Mouse (Mus musculus) C2C12 (cell line): ENCODE results near the gene Slain2. TPM values are rescaled to one million over a fixed set of nuclear protein-coding genes. Genes with fewer than 3 reads are reported as not detected.
"Not testable (repeated sequence)": the region's sequence is repeated elsewhere in the genome, so short reads cannot be mapped to it uniquely, and the experiment has no call there.

Source experiments
- H3K27me3 ChIP-seq: one replicate; pipeline ENCODE4 v1.6.1; 2011; ENCODE audit not compliant: control insufficient read depth, insufficient read depth, insufficient read length
- H3K36me3 ChIP-seq: one replicate; pipeline ENCODE4 v1.6.1; 2011; ENCODE audit not compliant: control insufficient read depth, insufficient read depth
- H3K4me3 ChIP-seq: one replicate; pipeline ENCODE4 v1.5.1; 2011; ENCODE audit warnings: mild to moderate bottlenecking, control low read depth; ENCODE audit not compliant: poor library complexity, insufficient read depth, severe bottlenecking
- H3K79me2 ChIP-seq: one replicate; pipeline ENCODE4 v1.6.1; 2011; ENCODE audit not compliant: control insufficient read depth, insufficient read depth
- H3K79me3 ChIP-seq: one replicate; pipeline ENCODE4 v1.6.1; 2011; ENCODE audit warnings: low read depth, control low read depth
- H3ac ChIP-seq: one replicate; pipeline ENCODE3; 2011; ENCODE audit warnings: low read depth; ENCODE audit not compliant: control insufficient read depth, insufficient read length
- CEBPB ChIP-seq: IDR thresholded peaks from one replicate; pipeline ENCODE4 v1.6.1; 2011; ENCODE audit warnings: low read depth, mild to moderate bottlenecking, control low read depth, moderate library complexity
- CTCF ChIP-seq: IDR thresholded peaks from one replicate; pipeline ENCODE4 v1.5.1; 2011; ENCODE audit not compliant: control insufficient read depth, insufficient read depth, insufficient read length
- FOSL1 ChIP-seq: IDR thresholded peaks from one replicate; pipeline ENCODE4 v1.8.0; 2011; ENCODE audit warnings: mild to moderate bottlenecking, low read length; ENCODE audit not compliant: poor library complexity, insufficient read depth, severe bottlenecking
- MAX ChIP-seq: IDR thresholded peaks from one replicate; pipeline ENCODE4 v1.6.1; 2011; ENCODE audit warnings: mild to moderate bottlenecking, control low read depth
- MYOD1 ChIP-seq: IDR thresholded peaks from one replicate; pipeline ENCODE4 v1.6.1; 2011; ENCODE audit warnings: low read depth; ENCODE audit not compliant: control insufficient read depth, insufficient read length
- MYOG ChIP-seq: IDR thresholded peaks from one replicate; pipeline ENCODE4 v1.6.1; 2011; ENCODE audit not compliant: control insufficient read depth, insufficient read length; ENCODE audit errors: extremely low read depth
- USF1 ChIP-seq: IDR thresholded peaks from one replicate; pipeline ENCODE4 v1.6.1; 2011; ENCODE audit warnings: low read depth, mild to moderate bottlenecking, control low read depth, moderate library complexity
- polyA plus RNA-seq: library from polyadenylated mRNA; unstranded; fragments of >200 nt; fragmentation: generic; extraction: Trizol; gene quantifications from one replicate; pipeline ENCODE4 v1.2.1, GENCODE M21; 2012; ENCODE audit warnings: missing spikeins

Gene Slain2
- polyA plus RNA-seq, 1 experiment, result 20.3 TPM

GRCm38 (mm10) chr5:72994928-72995327, 80.8 kb downstream of the Slain2 start:
- no peak overlapping the region for H3K4me3 ChIP-seq
- no peaks in the 10 kb centered on the region for H3K36me3 ChIP-seq
- no peak for TF ChIP-seq USF1
- no peak for TF ChIP-seq CTCF
- no peak for TF ChIP-seq MAX
- TF ChIP-seq MYOD1, result no peak
- no peak for TF ChIP-seq FOSL1
- no peak for TF ChIP-seq CEBPB
- no peak for TF ChIP-seq MYOG
- H3ac ChIP-seq, result no peak overlapping the region
- no peaks in the 10 kb centered on the region for H3K27me3 ChIP-seq
- no peaks in the 10 kb centered on the region for H3K79me2 ChIP-seq
- H3K79me3 ChIP-seq, result no peaks in the 10 kb centered on the region

GRCm38 (mm10) chr5:72995379-72995778, 81.3 kb downstream of the Slain2 start:
- Histone ChIP-seq H3K79me2 (no peaks in the 10 kb centered on the region), H3K79me3 (no peaks in the 10 kb centered on the region), H3K27me3 (no peaks in the 10 kb centered on the region), H3K4me3 (no peak overlapping the region), H3K36me3 (no peaks in the 10 kb centered on the region), H3ac (no peak overlapping the region)
- TF ChIP-seq MAX, result no peak
- TF ChIP-seq MYOD1, result no peak
- no peak for TF ChIP-seq USF1
- no peak for TF ChIP-seq FOSL1
- TF ChIP-seq MYOG, result no peak
- no peak for TF ChIP-seq CTCF
- no peak for TF ChIP-seq CEBPB

GRCm38 (mm10) chr5:72998546-72998945, 84.4 kb downstream of the Slain2 start:
- H3K27me3 ChIP-seq, H3K36me3 ChIP-seq, H3K79me3 ChIP-seq, H3K79me2 ChIP-seq, H3ac ChIP-seq, H3K4me3 ChIP-seq: not testable (repeated sequence)

GRCm38 (mm10) chr5:73004046-73004445, 89.9 kb downstream of the Slain2 start:
- Histone ChIP-seq H3K27me3 (peaks cover 10% of the 10 kb centered on the region), H3K79me3 (no peaks in the 10 kb centered on the region), H3ac (no peak overlapping the region), H3K79me2 (no peaks in the 10 kb centered on the region), H3K4me3 (no peak overlapping the region), H3K36me3 (no peaks in the 10 kb centered on the region)
- TF ChIP-seq MYOG (no peak), MYOD1 (no peak), MAX (no peak), CEBPB (no peak), FOSL1 (no peak), CTCF (no peak), USF1 (no peak)

GRCm38 (mm10) chr5:73006784-73007581, 92.9 kb downstream of the Slain2 start, which contains the start of gene Slc10a4:
Slc10a4 (plus strand) TSS chr5:73006883.
- TF ChIP-seq FOSL1, result no peak
- TF ChIP-seq CTCF, result no peak
- TF ChIP-seq MYOG, result no peak
- TF ChIP-seq CEBPB, result no peak
- TF ChIP-seq MYOD1, result no peak
- no peak for TF ChIP-seq MAX
- no peak for TF ChIP-seq USF1
- H3ac ChIP-seq, result no peak within 1 kb of the TSS
- peaks cover 10% of the 10 kb centered on the region for H3K27me3 ChIP-seq
- H3K79me3 ChIP-seq, result no peaks in the 10 kb centered on the region
- H3K36me3 ChIP-seq, result no peaks in the 10 kb centered on the region
- no peaks in the 10 kb centered on the region for H3K79me2 ChIP-seq
- H3K4me3 ChIP-seq, result no peak within 1 kb of the TSS

GRCm38 (mm10) chr5:73007582-73007959, 93.5 kb downstream of the Slain2 start:
- Histone ChIP-seq H3ac (no peak overlapping the region), H3K36me3 (no peaks in the 10 kb centered on the region), H3K79me2 (no peaks in the 10 kb centered on the region), H3K79me3 (no peaks in the 10 kb centered on the region), H3K27me3 (peaks cover 10% of the 10 kb centered on the region), H3K4me3 (no peak overlapping the region)
- TF ChIP-seq FOSL1 (no peak), CTCF (no peak), CEBPB (no peak), MAX (no peak), USF1 (no peak), MYOG (no peak), MYOD1 (no peak)

GRCm38 (mm10) chr5:73008230-73008629, 94.1 kb downstream of the Slain2 start:
- H3K36me3 ChIP-seq, H3ac ChIP-seq, H3K79me2 ChIP-seq, H3K27me3 ChIP-seq, H3K79me3 ChIP-seq, H3K4me3 ChIP-seq: not testable (repeated sequence)

- not testable (repeated sequence) for H3K36me3 ChIP-seq, H3K27me3 ChIP-seq, H3K4me3 ChIP-seq, H3K79me2 ChIP-seq, H3ac ChIP-seq, H3K79me3 ChIP-seq
Observed at GRCm38 (mm10) chr5:73011806-73012205, 97.7 kb downstream of the Slain2 start.
